Mouse (Mus musculus): ENCODE measurements around the gene Cand2. TPM values are rescaled to one million over a fixed set of nuclear protein-coding genes. Genes with fewer than 3 reads are reported as not detected.

The Cand2 gene
- polyA plus RNA-seq, 1 experiment, result 5.1 TPM

- Histone ChIP-seq H3K4me1 (ENCODE audit: control insufficient read depth, insufficient read depth, low read length) (peaks cover 13% of the 10 kb centered on the region; the same call in 1 of the 2 replicates), H3K27me3 (ENCODE audit: control insufficient read depth, insufficient read depth, low read length) (no peaks in the 10 kb centered on the region), H3K4me3 (replicated peaks; ENCODE audit: insufficient read depth, low read depth, low read length) (no peak overlapping the region), H3K27ac (ENCODE audit: insufficient read depth, low read length) (peak overlapping the region; percentile 67)
- no peak for TF ChIP-seq POLR2A (IDR thresholded peaks at IDR 0.05; ENCODE audit: borderline replicate concordance, insufficient read depth, low read length)
- no peak for TF ChIP-seq CTCF (IDR thresholded peaks at IDR 0.05; ENCODE audit: borderline replicate concordance, insufficient read depth, low read depth, low read length)
- WGBS, result 3% methylated on average over 3 of the region's 3 CpGs
- DNase-seq, result peak in 1 of 2 experiments; percentile 80
These were observed 1.5 kb downstream of the Cand2 start for GRCm38 (mm10) chr6:115775838-115776237.

DNA sequence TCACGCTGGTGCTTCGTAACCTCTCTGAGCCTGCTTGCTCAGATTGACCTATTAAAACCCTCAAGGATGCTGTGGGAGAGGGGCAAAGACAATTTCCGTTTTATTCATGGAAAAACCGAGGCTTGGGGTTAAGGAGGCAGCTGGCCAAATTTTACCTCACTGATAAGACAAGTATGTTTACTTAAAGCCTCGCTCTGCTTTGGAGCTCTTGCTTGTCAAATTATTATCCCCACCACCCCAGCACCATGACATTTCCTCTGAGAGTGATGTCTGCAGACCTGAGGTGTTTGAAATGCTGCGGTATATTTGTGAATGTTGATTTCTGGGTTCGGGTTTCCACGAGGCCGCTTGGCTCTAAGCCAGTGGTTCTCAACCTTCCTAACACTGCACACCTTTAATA, 2.0 kb downstream of the Cand2 start:
- Histone ChIP-seq H3K4me3 (replicated peaks; ENCODE audit: insufficient read depth, low read depth, low read length) (no peak overlapping the region), H3K27me3 (ENCODE audit: control insufficient read depth, insufficient read depth, low read length) (no peaks in the 10 kb centered on the region)
- no peak for TF ChIP-seq POLR2A (IDR thresholded peaks at IDR 0.05; ENCODE audit: borderline replicate concordance, insufficient read depth, low read length)
- no peak for TF ChIP-seq CTCF (IDR thresholded peaks at IDR 0.05; ENCODE audit: borderline replicate concordance, insufficient read depth, low read depth, low read length)

GRCm38 (mm10) chr6:115782781-115783180, 8.4 kb downstream of the Cand2 start:
- no peak for TF ChIP-seq POLR2A (IDR thresholded peaks at IDR 0.05; ENCODE audit: borderline replicate concordance, insufficient read depth, low read length)
- no peak for TF ChIP-seq CTCF (IDR thresholded peaks at IDR 0.05; ENCODE audit: borderline replicate concordance, insufficient read depth, low read depth, low read length)
- no peak overlapping the region for H3K4me3 ChIP-seq (replicated peaks; ENCODE audit: insufficient read depth, low read depth, low read length)
- H3K4me1 ChIP-seq (ENCODE audit: control insufficient read depth, insufficient read depth, low read length), result no peaks in the 10 kb centered on the region
- no peak overlapping the region for H3K27ac ChIP-seq (ENCODE audit: insufficient read depth, low read length)
- 92% methylated on average over 3 of the region's 3 CpGs for WGBS
- no peak for DNase-seq
- H3K27me3 ChIP-seq (ENCODE audit: control insufficient read depth, insufficient read depth, low read length), result no peaks in the 10 kb centered on the region

More for the DNA sequence above, 2.0 kb downstream of the Cand2 start:
- peaks cover 13% of the 10 kb centered on the region; the same call in 1 of the 2 replicates for H3K4me1 ChIP-seq (ENCODE audit: control insufficient read depth, insufficient read depth, low read length)
- H3K27ac ChIP-seq (ENCODE audit: insufficient read depth, low read length), result peak overlapping the region; percentile 55
- DNase-seq, result no peak
- WGBS, result 27% methylated on average over 9 of the region's 9 CpGs

- Histone ChIP-seq H3K4me1 (ENCODE audit: control insufficient read depth, insufficient read depth, low read length) (peaks cover 19% of the 10 kb centered on the region), H3K27me3 (ENCODE audit: control insufficient read depth, insufficient read depth, low read length) (no peaks in the 10 kb centered on the region), H3K4me3 (replicated peaks; ENCODE audit: insufficient read depth, low read depth, low read length) (no peak overlapping the region), H3K27ac (ENCODE audit: insufficient read depth, low read length) (no peak overlapping the region)
- no peak for DNase-seq
- TF ChIP-seq CTCF (IDR thresholded peaks at IDR 0.05; ENCODE audit: borderline replicate concordance, insufficient read depth, low read depth, low read length) (no peak), POLR2A (IDR thresholded peaks at IDR 0.05; ENCODE audit: borderline replicate concordance, insufficient read depth, low read length) (no peak)
- 59% methylated on average over 10 of the region's 10 CpGs for WGBS
These were observed 16.7 kb downstream of the Cand2 start for GRCm38 (mm10) chr6:115791016-115791415.

GRCm38 (mm10) chr6:115791842-115792686, 17.7 kb downstream of the Cand2 start:
- Histone ChIP-seq H3K4me1 (ENCODE audit: control insufficient read depth, insufficient read depth, low read length) (peaks cover 19% of the 10 kb centered on the region), H3K27ac (ENCODE audit: insufficient read depth, low read length) (peak overlapping the region; percentile 53), H3K4me3 (replicated peaks; ENCODE audit: insufficient read depth, low read depth, low read length) (peak overlapping the region; percentile 41), H3K27me3 (ENCODE audit: control insufficient read depth, insufficient read depth, low read length) (no peaks in the 10 kb centered on the region)
- peak; percentile 70 to 80 for DNase-seq
- 18% methylated on average over 34 of the region's 34 CpGs for WGBS
- TF ChIP-seq CTCF (IDR thresholded peaks at IDR 0.05; ENCODE audit: borderline replicate concordance, insufficient read depth, low read depth, low read length) (no peak), POLR2A (IDR thresholded peaks at IDR 0.05; ENCODE audit: borderline replicate concordance, insufficient read depth, low read length) (0 out of 2 replicates have a peak, but pooled peaks have one; percentile 17)

DNA sequence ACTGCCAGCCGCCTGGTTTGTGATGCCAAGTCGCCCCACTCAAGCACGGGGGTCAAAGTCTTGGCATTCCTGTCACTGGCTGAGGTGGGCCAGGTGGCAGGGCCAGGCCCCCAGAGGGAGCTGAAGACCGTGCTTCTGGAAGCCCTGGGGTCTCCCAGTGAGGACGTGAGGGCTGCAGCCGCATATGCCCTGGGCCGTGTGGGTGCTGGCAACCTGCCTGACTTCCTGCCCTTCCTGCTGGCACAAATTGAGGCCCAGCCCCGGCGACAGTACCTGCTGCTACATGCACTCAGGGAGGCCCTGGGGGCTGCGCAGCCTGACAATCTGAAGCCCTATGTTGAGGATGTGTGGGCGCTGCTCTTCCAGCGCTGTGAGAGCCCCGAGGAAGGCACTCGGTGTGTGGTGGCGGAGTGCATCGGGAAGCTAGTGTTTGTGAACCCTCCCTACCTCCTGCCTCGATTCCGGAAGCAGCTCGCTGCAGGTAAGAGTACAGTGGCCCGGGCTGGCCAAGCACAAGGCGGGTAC, 18.4 kb downstream of the Cand2 start:
- peak overlapping the region; percentile 41 for H3K4me3 ChIP-seq (replicated peaks; ENCODE audit: insufficient read depth, low read depth, low read length)
- H3K4me1 ChIP-seq (ENCODE audit: control insufficient read depth, insufficient read depth, low read length), result peaks cover 19% of the 10 kb centered on the region
- peak; percentile 71 to 80 for DNase-seq
- H3K27ac ChIP-seq (ENCODE audit: insufficient read depth, low read length), result peak overlapping the region; percentile 53
- WGBS, result 16% methylated on average over 21 of the region's 21 CpGs
- TF ChIP-seq POLR2A (IDR thresholded peaks at IDR 0.05; ENCODE audit: borderline replicate concordance, insufficient read depth, low read length), result no peak
- TF ChIP-seq CTCF (IDR thresholded peaks at IDR 0.05; ENCODE audit: borderline replicate concordance, insufficient read depth, low read depth, low read length), result no peak
- no peaks in the 10 kb centered on the region for H3K27me3 ChIP-seq (ENCODE audit: control insufficient read depth, insufficient read depth, low read length)

DNA sequence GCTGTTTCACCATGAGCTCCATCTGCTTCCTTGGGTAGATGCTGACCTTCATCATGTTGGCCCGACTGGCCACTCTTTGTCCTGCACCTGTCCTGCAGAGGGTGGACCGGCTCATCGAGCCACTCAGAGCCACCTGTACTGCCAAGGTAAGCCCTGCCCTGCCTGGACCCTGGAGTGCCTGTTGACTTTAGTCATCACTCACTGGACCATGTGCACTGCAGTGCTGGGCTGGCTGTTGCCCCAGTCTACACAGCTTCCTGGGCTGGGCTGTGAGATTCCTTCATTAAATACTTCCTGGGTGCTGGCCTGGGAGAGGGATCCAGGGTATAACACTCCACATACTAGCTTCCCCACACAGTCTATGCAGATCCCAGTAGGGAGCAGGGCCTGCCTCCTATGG, 27.5 kb downstream of the Cand2 start:
- WGBS, result 89% methylated on average over 3 of the region's 3 CpGs
- no peak overlapping the region for H3K27ac ChIP-seq (ENCODE audit: insufficient read depth, low read length)
- peaks cover 6% of the 10 kb centered on the region for H3K4me1 ChIP-seq (ENCODE audit: control insufficient read depth, insufficient read depth, low read length)
- DNase-seq, result no peak
- no peak overlapping the region for H3K4me3 ChIP-seq (replicated peaks; ENCODE audit: insufficient read depth, low read depth, low read length)
- no peak for TF ChIP-seq POLR2A (IDR thresholded peaks at IDR 0.05; ENCODE audit: borderline replicate concordance, insufficient read depth, low read length)
- no peak for TF ChIP-seq CTCF (IDR thresholded peaks at IDR 0.05; ENCODE audit: borderline replicate concordance, insufficient read depth, low read depth, low read length)
- H3K27me3 ChIP-seq (ENCODE audit: control insufficient read depth, insufficient read depth, low read length), result no peaks in the 10 kb centered on the region

Measured in cerebellum, adult 2 months (tissue).